Mouse (Mus musculus) telencephalon, adult 2 months (tissue): Measurements from ENCODE around the gene Snx30.

Source experiments
- DNase-seq: peaks from one replicate; pipeline ENCODE4 v3.0.0-alpha.2; 2011; ENCODE audit warnings: low read depth, low spot score

Snx30 gene

DNA sequence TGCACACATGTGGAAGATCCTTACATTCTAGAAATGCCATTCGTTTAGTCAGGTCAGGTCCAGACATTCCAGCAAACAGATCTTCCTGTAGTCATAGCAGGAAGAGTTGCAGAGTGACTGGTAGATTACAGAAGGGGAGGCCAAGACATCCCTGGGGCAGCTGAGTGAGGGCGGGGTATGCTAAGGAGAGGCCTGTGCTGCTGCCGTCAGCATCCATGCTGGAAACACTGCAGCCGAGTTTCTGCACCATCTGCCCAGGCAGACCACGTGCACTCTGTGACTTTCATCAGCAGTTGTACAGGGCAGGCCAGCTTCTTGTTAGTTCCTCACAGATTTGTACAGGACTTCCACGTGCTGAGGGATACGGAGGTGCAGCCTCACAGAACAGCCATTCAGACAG lies 17.8 kb downstream of the Snx30 start:
- no peak for DNase-seq

DNA sequence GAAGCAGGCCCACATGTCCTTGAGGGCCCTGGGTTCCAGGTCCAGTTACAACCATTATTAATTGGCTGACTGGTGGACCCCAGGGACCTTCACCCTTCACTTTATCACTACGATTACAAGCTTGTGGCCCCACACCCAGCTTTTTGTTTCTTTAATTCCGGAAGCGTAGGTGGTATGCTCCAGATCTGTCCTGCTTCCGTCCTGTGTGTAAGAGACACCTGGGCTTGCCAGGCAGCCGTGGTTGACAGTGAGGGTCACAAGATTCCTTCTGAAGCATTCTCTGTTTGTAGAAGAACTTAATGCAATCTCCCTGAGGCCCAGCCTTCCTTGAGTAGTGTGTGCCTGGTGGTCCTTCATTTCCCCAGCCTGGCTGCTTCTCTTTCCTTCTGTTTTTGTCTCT lies 19.2 kb downstream of the Snx30 start:
- DNase-seq: no peak

DNA sequence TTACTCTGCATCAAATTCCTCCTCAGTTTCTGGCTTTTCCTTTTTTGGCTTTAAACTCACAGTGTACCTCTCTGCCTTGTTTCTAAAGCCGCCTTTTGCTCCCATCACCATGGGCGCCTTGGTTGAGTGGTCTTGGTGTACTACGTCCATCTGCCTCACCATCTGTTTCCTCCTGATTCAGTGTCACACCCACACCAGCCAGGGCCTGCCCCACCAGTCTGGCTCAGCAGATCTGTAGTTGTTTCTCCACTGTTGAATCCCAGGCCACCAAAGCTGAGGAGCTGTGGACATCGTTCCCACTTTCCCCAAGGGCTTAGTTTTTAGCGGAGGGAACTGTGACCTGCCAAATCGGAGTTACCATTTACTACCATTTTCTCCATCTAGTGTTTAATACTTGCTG lies 20.0 kb downstream of the Snx30 start:
- no peak for DNase-seq

DNA sequence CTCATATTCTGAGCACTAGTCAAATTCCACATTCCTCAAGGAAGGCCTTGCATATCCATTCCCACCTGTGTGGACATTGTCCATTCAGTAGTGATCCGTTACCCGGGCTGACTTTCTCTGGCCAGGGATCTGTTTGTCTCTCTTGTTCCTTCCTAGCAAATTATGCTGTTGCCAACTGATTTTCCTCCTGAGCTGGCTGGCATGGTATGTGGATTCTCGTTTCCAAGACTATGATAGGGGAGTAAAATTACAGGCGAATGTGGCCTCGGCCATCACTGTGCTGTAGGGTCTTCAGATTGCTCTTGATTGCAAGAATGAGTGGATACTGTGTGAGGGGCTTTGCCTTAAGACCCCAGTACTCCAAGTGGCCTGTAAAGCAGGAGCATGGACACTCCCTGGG lies 20.7 kb downstream of the Snx30 start:
- no peak for DNase-seq

DNA sequence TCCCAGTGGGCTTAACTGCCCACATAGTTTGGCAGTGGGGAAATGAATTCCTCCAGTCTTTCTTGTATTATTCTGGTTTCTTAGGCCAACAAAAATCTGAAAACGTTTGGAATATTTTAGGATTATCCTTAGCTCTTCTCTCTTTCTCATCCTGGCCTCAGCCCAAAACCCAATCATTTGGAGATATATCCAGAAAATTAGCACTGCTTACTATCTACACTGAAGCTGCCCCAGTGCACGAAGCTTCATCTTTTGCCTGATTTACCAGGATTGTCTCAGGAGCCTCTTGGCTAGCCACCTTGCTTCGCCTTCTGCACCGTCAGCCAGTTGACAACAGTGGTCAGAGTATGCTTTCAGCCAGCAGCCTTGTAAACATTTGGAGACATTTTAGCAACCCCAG lies 23.4 kb downstream of the Snx30 start:
- no peak for DNase-seq

DNA sequence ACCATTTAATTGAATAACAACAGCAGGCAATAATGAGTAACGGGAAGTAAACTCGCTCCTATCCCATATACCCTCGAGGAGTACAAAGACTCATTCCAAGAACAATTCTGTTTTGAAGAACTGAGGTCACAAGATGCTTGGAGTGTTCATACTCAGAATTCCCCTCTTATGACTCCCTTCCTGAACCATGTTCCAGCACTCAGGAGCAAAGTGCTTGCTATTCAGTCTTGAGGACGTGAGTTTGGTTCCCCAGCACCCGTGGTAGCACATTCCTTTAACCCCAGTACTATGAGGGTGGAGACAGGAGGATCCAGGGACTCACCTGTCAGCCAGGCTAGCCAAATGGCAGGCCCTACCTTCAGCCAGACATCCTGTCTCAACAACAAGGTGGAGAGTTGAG lies 25.4 kb downstream of the Snx30 start:
- DNase-seq: no peak

DNA sequence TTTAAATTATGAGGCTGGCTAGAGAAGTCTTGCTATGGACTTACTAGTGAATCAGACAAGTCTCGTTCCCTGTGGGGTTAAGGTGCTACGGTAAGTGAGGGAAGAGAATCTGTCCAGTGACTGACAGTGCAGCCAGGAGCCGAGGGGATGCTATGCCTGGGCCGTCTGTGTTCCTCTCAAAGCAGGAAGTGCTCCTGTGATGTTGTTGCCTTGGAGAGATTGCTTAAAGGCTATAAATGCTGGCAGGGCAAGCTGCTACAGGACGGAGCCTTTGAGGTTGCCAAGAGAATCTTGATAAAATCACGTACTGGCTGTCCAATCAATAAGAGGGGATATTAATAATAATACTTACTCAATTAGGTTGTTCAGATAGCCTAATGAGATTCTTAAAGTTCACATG lies 27.2 kb downstream of the Snx30 start:
- DNase-seq: no peak

DNA sequence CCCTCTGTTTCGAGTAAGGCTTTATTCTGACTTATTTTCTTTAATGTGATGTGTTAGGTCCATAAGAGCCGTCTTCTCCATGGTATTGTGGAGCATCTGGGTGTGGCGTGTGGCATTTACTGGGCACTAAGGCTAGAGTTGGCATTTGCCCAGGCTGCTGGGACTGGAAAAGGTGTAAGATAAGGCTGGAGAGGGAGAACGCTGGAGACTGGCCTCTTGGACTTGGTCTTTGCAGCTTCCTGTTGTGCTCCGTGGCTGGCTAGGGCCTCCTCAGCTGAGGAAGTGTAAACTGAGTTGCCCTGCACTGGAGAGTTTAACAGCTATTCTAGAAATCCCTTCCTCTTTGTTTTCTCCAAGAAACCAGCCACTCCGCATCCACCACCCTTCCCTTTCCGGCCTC lies 32.0 kb downstream of the Snx30 start:
- no peak for DNase-seq

DNA sequence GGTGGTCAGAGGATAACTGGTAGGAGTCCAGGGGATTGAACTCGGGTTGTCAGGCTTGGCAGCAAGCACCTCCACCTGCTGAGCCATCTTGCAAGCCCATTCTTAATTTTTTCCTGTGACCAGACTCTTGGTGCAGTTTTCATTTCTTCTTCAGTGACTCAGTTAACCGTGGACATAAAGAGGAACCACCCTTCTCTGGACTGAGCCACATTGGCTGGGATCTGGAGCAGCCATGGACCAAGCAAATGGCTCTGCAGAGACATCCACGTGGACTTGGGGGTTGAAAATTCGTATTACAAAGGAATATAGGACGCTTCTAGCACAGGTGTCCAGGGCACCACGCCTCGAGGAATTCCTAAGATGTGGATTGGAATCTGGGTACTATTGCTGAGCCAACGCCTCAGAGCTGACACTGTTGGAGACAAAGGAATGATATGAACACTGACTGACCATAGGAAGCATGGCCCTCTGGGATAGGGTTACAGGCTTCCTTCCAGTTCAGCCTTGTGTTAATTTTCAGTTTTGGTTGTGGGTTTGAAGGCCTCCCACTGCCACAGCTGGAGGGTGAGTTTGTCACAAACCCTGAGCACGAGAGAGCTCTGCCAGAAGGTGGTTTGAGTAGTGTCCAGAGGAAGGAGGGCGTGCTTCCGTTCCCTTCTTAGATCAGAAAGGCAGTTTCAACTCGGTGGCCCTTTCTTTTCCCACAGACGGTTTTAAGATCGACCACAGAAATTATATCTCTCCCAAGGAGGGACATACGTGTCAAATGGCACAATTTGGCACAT lies 39.0 kb downstream of the Snx30 start:
- no peak for DNase-seq

DNA sequence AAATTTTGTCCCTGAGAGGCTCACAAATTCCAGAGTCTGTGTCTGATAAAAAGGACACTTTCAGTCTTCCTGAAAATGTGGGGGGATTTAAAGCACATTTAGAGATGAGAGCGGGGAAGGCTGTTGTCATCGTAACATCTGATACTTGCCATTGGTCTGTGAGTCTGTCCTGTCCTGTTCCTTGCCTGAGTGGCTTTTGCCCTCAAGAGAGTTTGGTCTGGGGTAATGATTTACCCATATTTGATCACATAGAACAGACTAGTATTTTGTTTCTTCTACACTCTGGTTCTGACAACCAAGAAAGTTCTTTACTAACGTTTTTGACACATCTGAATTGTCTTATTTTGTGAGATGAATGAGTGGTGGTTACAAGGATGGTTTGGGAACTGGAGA lies 39.6 kb downstream of the Snx30 start:
- DNase-seq: no peak

DNA sequence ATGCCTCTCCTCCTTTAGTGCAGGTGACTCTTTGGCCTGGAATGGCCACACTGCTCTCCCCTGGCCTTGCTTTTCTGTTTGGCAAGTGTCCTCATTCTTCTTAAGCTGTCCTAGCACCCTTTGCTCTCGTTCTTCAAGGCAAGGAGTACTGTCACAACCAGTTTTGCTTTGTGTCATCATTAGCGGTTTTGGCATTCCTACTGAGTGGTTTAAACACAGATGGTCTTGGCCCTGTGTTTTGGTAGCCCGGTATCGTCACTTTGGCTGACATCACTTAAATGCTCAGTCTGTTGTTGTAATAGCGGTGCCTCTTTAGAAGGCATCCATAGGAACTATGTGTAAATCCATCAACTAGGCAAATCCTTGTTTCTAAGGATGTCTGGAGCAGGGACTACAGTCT lies 41.8 kb downstream of the Snx30 start:
- DNase-seq: no peak

DNA sequence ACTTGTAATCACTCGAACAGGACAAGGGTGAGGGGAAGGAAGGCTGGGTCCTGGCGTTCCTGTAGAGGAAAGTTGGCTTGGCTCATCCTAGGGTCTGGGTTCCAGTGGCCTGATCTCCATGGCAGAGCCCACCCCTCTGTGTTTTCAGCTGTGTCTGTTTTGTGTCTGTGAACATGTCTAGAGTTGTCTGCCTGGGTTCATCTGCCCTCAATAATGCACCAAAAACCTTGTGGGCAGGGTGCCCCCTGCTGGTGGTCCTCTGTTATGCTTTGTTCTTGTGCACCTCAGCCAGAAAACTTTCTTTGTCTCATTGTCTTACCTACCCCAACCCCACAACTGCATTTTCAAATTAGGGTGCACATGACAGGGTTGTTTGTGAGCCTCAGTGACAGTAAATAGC lies 44.5 kb downstream of the Snx30 start:
- no peak for DNase-seq

DNA sequence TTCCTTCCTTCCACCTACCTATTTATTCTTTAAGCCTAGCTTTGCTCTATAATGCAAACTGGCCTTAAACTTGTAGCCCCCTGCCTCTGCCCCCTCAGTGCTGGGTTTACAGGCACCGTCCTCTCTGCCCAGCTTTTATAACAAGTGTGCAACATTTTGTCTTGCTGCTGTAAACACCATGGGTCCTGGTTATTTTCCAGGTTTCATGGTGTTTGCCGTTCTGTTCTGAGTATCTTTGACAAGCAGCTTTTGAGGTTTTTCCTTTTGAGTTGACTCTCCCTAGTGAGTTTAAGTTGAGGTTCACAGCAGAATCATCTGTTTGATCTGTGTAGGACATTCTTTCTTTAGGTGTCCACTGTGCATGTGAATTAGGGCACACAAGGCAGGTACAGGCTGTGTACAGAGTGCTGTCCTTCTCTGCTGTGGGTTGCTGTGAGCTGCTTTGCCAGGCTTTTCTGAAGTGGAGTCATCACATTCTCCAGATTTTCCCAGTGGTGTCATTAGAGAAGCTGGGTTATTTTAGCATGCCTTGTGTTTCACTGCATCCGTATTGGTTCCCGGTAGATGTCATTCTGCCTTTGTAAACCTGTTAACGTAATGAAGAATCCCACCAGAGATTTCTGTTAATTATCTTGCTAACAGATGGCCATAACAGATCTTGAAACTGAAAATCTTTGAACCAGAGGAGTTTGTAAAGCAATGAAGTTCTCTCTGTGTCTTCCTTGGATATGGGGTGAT lies 45.4 kb downstream of the Snx30 start:
- DNase-seq: no peak

DNA sequence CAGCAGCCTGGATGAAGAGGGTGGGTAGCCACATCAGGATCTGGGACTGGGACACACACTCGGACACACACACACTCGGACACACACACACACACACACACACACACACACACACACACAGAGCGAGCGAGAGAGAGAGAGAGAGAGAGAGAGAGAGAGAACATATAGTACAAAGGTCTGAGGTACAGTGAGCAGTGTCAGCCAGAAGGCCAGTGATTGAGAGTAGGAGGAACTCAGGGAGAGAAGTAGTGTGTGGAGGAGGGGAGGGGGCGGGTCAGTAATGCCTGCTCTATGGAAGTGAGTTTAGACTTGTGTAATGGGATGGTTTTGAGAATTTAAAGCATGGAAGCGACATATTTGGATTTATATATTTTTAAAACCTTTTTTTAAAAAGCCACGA lies 47.5 kb downstream of the Snx30 start:
- no peak for DNase-seq

DNA sequence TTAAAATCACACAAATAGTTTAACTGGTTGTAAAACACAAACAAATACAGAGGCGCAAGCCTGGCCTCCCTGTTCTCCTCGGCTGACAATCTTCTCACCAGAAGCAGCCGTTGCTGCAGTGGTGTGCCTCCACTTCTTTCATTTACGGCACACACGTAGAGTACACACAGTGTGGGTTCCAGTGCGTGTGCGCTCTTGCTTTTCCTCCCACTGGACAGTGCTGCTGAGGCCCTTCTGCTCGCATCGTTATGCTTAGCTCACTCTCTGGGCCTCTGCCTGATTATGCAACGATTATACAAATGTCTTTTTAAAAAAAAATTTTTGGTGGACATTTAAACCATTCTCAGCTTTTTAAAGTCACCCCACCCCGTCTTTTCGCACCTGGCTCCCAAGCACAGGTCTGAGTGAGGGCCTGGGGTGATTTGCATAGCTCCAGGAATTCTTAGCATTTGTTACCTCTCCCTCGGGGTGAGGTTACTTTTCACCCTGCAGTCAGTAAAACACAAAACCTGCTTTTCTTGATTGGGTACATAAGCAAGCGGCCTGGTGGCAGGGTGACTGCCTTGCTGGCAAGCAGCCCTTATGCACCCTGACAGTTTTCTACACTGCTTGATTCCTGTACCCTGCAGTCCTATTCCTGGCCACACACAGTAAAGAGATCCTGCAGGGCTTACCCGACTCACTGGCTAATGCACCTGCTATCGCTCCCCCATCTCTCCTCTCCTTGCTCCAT lies 54.2 kb downstream of the Snx30 start:
- DNase-seq: no peak

DNA sequence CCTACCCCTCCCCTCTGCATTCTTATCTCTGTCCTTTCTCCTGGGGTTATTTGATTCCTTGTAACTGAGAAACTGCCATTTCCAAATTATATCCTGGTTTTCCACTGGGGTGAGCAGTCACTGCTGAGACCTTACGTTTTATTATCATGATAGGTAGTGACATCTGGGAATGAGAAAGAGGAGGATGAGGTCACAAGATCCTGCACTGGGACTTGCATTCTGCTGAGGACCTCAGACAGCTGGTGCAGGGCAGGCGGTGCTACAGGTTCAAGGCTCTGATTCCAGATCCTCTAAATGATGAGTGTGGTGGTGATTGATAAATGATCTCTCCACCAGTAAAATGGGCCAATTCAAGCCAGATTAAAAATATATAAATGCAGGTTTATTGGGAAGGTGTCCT lies 54.8 kb downstream of the Snx30 start:
- DNase-seq: no peak

DNA sequence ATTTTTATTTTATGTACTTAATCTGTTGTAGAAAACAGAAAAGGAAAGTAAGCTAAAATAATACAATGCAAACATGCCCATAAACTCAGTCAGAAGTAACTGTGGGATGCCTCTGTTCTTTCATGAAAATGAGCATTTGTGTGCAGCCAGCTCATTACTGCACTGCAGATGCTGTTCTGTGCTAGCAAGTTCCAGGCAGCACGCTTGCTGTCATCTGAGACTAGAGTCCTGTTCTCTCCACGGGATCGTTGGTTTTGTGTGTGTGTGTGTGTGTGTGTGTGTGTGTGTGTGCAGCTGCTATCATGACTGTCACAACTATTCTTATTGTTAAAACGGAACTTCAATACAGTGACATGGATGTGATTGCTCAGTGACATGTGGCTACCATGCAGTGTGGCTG lies 56.2 kb downstream of the Snx30 start:
- no peak for DNase-seq

DNA sequence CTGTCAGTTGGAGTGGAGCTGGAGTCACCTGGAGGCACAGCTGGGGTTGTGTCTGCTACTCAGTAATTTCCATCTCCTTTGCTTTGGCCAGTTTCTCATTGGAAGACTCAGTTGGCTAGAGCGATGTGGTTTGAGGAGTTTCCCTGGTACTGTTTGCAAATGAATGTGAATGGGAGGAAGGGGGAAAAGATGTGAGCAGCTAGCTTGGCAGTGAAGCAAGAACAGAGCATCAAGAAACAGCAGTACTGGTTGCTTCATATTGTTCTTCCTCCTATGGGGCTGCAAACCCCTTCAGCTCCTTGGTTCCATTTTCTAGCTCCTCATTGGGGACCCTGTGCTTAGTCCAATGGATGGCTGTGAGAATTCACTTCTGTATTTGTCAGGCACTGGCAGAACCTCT lies 56.7 kb downstream of the Snx30 start:
- no peak for DNase-seq

DNA sequence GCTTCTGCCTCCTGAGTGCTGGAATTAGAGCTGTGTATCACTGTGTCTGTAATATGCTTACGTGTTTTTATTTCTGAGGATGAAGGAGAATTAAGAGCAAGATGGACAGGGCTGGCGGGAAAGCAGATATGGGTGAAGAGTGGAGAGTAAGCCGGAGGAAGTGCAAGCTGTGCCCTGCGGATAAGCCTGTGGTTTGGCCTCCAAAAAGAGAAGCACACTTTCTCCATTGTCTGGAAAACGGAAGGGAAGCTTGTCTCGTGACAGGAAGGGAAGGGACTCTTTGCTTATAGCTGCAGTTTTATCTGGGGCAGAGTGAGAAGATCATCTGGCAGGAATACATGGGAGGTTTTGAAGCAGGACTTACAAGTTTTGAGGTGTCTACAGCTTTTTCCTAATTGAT lies 58.2 kb downstream of the Snx30 start:
- DNase-seq: no peak

DNA sequence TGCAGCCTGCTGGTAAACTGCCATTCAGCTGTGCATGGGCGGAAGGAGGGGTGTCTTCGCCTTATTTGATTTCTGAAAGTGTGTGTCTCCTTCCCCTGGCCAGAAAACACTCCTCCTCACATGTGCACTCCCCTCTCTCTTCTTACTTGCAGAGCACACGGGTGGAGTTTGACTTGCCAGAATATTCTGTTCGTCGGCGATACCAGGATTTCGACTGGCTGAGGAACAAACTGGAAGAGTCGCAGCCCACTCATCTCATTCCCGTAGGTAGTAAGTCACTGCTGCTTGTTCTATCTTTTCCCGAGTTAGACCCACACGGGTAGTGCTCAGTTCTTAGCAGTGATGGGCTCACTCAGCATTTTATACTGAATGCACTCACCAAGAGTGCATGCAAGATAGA lies 62.4 kb downstream of the Snx30 start:
- peak; percentile 88 for DNase-seq

DNA sequence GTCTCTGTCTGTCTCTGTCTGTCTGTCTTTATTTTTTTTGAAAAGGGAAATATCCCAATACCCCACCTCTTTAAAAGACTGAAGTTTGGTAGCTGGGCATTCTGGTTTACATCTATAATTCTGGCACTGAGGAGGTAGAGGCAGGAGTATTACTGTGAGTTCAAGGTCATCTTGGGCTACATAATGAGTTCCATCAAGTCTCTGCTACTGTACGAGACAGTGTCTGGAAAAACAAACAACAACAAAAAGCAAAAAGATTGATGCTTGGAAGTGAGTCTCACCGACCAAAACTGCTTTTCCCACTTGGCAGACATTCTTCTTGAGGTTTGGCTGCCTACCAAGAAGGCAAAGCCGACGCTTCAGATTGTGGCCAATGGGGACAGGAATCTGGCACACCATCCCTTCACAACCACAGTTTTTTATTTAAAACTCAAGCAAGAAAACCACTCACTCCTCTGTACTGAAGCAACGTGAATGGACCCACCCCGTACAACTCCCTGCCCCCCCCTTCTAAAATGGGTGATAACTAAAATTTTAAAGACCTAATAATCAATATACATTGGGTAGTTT lies 63.9 kb downstream of the Snx30 start:
- DNase-seq: no peak

DNA sequence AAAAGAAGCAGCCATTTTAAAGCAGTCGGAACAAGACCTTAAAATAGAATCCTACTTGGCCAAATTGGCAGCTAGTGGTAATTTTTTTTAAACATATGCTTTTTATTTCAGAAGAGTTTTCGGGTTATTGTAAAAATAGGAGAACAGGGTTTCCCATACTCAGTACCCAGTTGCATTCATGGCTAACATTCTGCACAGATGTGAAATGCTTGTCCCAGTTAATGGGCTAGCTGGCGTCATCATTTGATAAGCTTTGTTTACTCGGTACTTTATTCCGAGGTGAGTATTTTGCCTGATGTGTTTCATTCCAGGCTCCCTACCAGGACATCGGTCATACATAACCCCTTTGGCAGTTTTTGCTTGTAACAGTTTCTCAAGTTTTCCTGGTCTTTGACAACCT lies 64.8 kb downstream of the Snx30 start:
- no peak for DNase-seq
